Mouse (Mus musculus): ENCODE measurements around the gene Selplg. TPM values are rescaled to one million over a fixed set of nuclear protein-coding genes. Genes with fewer than 3 reads are reported as not detected.

Selplg gene
- polyA plus RNA-seq (2015; fragmentation: Nextera tagmentation; extraction: Ambion mirVana) = 5.8 and 7.5 TPM in 2 replicates

DNA sequence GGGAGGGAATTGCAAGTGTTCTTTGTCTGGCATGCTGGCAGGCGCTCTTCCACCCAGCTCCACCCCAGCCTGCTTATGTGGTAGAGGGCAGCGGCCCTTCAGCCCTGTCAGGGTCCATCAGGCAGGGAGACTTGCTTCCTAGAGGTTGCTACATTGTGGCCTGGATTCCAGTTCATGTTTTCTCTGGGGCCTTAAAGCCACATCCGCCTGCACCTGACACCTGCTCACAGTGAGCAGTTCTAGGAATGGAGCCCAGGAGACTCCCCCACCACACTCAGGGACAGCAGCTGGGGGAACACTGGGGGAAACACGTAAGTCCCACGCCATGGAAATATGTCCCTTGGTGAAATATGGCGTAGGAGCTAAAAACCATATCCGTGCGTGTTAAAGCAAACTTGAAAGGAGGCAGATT lies at the start of gene Selplg:
TSS of gene Selplg (minus strand) at position 155 of the 412 bp plus-strand sequence.
- 26% methylated on average over 8 of the region's 8 CpGs for WGBS
- Histone ChIP-seq H3K4me2 (no peak within 1 kb of the TSS), H3K9ac (no peak within 1 kb of the TSS), H3K4me1 (no peaks in the 10 kb centered on the region), H3K4me3 (replicated peaks) (no peak within 1 kb of the TSS), H3K27me3 (replicated peaks) (no peaks in the 10 kb centered on the region), H3K9me3 (no peaks in the 10 kb centered on the region), H3K27ac (no peak within 1 kb of the TSS), H3K36me3 (no peaks in the 10 kb centered on the region)
- ATAC-seq (ENCODE audit: insufficient read depth, low FRiP score, low read depth) = no peak

DNA sequence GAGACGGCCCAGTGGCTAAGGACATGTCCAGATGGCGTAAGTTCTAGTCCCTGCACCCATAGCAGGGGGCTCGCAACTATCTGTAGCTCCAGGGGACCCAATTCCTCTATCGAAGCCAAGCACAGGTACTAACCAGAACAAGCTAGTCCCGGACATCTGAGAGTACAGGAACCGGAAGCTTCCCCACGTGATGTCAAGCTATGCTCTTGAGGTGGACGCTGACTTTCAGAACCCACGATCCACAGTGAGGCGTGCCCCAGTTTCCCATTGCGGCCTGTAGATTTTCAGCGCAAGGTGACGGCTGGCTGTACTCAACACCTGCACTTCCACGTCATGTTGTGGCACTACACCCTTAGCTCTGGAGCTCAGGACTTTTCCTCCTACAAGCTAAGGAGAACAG lies 48.7 kb upstream of the Selplg start:
- Histone ChIP-seq H3K4me1 (peaks cover 29% of the 10 kb centered on the region), H3K4me3 (replicated peaks) (no peak overlapping the region), H3K36me3 (peaks cover 12% of the 10 kb centered on the region; the same call in 1 of the 2 replicates), H3K27ac (no peak overlapping the region), H3K9me3 (no peaks in the 10 kb centered on the region), H3K4me2 (no peak overlapping the region), H3K9ac (no peak overlapping the region), H3K27me3 (replicated peaks) (no peaks in the 10 kb centered on the region)
- ATAC-seq (ENCODE audit: insufficient read depth, low FRiP score, low read depth) = no peak
- WGBS = 93% methylated on average over 14 of the region's 14 CpGs

DNA sequence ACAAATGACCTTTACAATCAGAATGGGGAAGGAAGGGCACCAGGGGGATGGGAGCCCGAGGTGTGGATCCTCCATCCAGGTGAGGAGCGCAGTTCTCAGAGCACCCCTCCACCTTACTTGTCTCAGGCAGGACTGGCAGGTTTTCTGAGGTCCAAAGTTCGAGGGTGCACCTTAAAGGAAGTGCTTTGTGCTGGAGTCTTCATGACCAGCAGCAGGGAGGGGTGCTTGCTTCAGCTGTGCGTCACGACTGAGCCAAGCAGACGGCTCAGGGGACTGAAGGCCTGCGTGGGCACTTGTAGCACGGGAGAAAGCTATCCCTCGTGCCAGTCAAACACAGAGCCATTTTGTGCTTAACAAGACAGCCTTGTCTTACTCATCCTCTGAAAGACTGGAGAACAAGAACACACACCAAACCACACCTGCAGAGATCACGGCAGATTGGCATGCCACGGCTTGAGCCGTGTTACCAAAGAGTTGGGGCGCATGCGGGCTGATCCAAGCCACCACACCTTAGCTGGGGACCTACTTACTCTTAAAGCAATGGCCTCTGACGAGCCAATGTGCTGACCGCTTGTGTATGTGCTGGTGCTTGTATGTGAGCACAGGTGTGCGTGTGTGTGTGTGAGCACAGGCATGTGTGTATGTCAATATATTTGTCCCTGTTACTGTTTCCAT lies 46.6 kb upstream of the Selplg start:
- ATAC-seq (ENCODE audit: insufficient read depth, low FRiP score, low read depth) = peak; percentile 37
- Histone ChIP-seq H3K4me1 (peaks cover 37% of the 10 kb centered on the region), H3K36me3 (peaks cover 18% of the 10 kb centered on the region; the same call in 1 of the 2 replicates), H3K27me3 (replicated peaks) (no peaks in the 10 kb centered on the region), H3K4me2 (no peak overlapping the region), H3K9me3 (no peaks in the 10 kb centered on the region), H3K9ac (no peak overlapping the region), H3K4me3 (replicated peaks) (no peak overlapping the region), H3K27ac (peak overlapping the region; percentile 45)
- WGBS = 75% methylated on average over 17 of the region's 17 CpGs

DNA sequence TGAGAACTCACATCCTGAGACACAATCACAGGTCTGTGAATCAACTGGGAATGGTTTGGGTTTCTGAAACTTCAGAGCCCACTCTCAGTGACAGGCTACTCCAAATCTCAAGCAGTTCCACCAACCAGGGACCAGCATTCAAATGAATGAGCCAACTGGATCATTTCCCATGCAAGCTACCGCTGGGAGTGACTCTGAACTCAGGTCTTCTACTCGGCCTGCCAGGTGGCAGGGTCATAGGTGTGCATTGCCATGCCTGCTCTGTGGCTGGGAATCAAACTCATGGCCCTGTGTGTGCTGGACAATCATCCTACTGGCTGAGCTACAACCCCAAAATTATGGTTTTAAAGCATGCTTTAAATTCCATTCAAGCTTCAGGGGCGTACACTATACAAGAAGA lies 45.1 kb upstream of the Selplg start:
- H3K36me3 ChIP-seq = peaks cover 18% of the 10 kb centered on the region; the same call in 1 of the 2 replicates
- H3K27ac ChIP-seq = no peak overlapping the region
- no peaks in the 10 kb centered on the region for H3K9me3 ChIP-seq

DNA sequence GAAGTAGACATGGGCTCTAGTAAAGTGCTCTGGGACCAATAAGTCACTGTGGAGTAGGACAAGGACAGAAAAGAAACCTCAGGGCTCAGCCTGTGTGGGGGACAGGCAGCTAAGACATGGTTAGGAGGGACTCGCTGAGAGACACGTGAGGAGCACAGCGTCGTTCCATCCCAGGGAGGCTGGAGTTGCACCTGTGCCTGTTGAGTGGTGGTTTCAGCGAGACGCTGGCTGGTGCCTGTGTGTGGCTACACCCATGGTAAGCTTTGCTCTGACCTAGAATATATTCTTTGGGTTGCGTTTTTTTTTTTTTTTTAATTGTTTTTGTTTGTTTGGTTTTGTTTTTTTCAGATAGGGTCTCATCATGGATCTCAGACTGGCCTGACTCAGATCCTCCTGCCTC lies 43.7 kb upstream of the Selplg start:
- Histone ChIP-seq H3K36me3 (peaks cover 18% of the 10 kb centered on the region; the same call in 1 of the 2 replicates), H3K4me2 (no peak overlapping the region), H3K4me3 (replicated peaks) (no peak overlapping the region), H3K9me3 (no peaks in the 10 kb centered on the region), H3K27ac (no peak overlapping the region; the same call in 1 of the 2 replicates), H3K4me1 (peaks cover 42% of the 10 kb centered on the region), H3K27me3 (replicated peaks) (no peaks in the 10 kb centered on the region), H3K9ac (no peak overlapping the region)
- ATAC-seq (ENCODE audit: insufficient read depth, low FRiP score, low read depth) = no peak
- 92% methylated on average over 7 of the region's 7 CpGs for WGBS

More for the DNA sequence above, 45.1 kb upstream of the Selplg start:
- whole genome bisulfite sequencing = 53% methylated on average over 3 of the region's 3 CpGs
- H3K4me3 ChIP-seq (replicated peaks) = no peak overlapping the region
- H3K4me2 ChIP-seq = no peak overlapping the region
- H3K9ac ChIP-seq = no peak overlapping the region
- no peak for ATAC-seq (ENCODE audit: insufficient read depth, low FRiP score, low read depth)
- peaks cover 36% of the 10 kb centered on the region for H3K4me1 ChIP-seq
- H3K27me3 ChIP-seq (replicated peaks) = no peaks in the 10 kb centered on the region

DNA sequence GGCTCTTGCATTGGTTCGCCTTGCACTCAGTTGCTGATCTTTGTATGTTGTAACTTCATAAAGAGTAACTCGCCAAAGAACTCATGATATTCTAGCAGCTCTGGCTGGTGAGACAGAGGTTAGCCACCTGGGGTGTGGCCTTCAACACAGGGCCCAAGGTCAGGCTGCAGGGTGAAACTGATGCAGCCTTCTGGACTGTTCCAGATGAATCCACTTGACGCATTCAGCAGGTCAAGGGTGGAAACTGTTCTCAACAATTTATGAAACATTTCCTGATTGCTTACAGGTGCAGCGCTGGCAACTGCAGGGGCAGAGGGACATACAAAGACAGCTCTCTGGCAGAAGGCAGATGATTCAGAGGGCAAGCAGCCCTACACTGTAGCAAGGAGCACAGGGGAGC lies 43.2 kb upstream of the Selplg start:
- WGBS = 87% methylated on average over 4 of the region's 4 CpGs
- Histone ChIP-seq H3K4me3 (replicated peaks) (no peak overlapping the region), H3K4me2 (no peak overlapping the region), H3K9me3 (no peaks in the 10 kb centered on the region), H3K4me1 (peaks cover 43% of the 10 kb centered on the region), H3K9ac (no peak overlapping the region), H3K27ac (no peak overlapping the region; the same call in 1 of the 2 replicates), H3K27me3 (replicated peaks) (no peaks in the 10 kb centered on the region), H3K36me3 (peaks cover 15% of the 10 kb centered on the region; the same call in 1 of the 2 replicates)
- ATAC-seq (ENCODE audit: insufficient read depth, low FRiP score, low read depth) = no peak

DNA sequence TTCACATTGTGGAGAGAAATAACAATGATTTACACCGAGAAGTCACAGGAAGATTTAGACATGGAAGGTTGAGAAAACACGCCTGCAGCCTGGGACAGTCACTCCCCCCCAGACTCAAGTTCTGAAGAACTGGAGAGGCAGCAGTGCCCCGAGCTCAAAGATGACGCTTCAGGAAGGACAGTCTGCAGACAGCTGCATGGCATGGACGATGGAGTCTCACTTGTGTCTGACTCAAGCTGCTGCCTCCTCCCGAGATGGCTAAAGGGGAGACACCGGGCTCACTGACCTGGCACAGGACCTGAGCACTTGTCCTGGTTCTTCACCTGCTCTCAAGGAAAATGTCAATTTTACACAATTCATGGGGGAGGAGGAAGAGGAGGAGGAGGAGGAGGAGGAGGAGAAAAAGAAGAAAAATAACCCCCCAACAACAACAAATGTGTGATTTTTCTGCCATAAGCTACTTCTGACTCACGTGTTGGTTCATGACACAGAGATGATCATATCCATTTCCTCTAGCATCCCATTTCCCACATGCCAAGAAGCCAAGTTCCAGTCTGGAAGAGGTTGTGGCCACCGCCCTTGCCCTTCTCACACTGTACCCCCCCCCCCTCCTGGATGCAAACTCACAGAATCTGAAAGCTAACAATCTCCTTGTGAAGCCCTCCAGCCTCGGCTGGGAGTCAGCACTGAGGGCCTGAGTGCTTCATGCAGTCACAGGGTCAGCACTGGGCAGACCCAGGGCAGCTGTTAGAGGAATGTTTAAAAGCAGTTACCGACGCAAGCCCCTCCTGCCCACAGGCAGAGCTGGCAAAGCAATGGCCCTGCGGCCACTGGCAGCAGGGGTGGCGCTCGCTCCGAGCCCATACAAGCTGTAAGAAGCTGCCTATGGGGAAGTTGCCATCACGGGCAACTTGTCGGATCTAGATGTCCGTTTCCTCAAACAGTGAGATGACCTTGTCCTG lies 41.9 kb upstream of the Selplg start:
- WGBS = 63% methylated on average over 19 of the region's 19 CpGs
- H3K4me3 ChIP-seq (replicated peaks) = peak overlapping the region; percentile 13; the same call in 1 of the 2 replicates
- H3K4me1 ChIP-seq = peaks cover 44% of the 10 kb centered on the region
- no peak overlapping the region for H3K9ac ChIP-seq
- H3K27me3 ChIP-seq (replicated peaks) = no peaks in the 10 kb centered on the region
- H3K27ac ChIP-seq = peak overlapping the region; percentile 92
- ATAC-seq (ENCODE audit: insufficient read depth, low FRiP score, low read depth) = no peak
- H3K36me3 ChIP-seq = peaks cover 10% of the 10 kb centered on the region; the same call in 1 of the 2 replicates
- H3K4me2 ChIP-seq = peak overlapping the region; percentile 44
- H3K9me3 ChIP-seq = no peaks in the 10 kb centered on the region

DNA sequence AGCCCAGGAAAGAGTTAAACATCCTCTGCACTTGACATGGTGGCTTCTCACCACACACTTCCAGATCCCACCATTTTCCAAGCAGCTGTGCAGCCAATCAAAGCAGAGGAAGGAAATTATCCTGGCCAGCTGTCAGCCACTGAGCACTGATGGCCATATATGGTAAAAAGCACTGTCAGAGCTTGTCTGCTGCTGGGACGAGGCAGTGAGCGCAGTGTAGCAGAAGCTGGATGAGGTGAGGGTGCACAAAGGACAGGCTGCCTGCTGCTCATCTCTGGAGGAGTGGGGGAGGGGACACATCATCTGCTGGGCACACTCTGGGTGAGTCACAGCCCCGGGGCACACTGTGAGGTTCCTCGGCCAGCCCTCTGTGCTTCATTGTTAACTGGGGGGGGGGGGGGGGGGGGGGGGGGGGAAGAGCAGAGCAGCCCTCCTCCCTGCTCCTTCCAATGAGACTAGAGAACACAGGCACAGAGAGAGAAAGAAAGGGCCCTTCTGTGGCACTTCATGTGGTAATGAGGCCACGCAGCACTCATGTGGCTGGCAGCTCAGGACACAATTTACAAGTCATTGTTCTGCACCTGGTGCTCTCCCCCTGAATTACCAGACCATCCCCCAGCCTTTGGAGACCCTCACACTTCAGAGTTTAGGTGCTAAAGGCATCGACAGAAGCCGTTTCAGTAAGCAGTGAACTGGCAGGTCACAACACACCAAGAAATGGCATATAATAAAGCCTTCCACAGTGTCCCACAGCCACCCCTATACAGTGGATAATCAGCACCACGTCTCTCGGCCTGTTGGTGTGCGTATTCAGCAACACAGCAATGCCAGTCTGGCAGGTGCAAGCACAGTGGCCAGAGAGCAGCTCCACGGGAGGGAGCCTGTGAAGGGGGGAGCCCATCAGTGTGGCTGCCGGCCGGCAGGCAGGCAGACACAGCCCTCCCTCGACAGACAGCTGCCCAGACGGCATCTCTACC lies 40.8 kb upstream of the Selplg start:
- Histone ChIP-seq H3K27me3 (replicated peaks) (no peaks in the 10 kb centered on the region), H3K4me2 (peak overlapping the region; percentile 44), H3K9ac (no peak overlapping the region), H3K9me3 (no peaks in the 10 kb centered on the region), H3K27ac (peak overlapping the region; percentile 92), H3K36me3 (peaks cover 10% of the 10 kb centered on the region; the same call in 1 of the 2 replicates), H3K4me1 (peaks cover 53% of the 10 kb centered on the region), H3K4me3 (replicated peaks) (peak overlapping the region; percentile 13)
- 15% methylated on average over 13 of the region's 15 CpGs for WGBS
- peak; percentile 87 for ATAC-seq (ENCODE audit: insufficient read depth, low FRiP score, low read depth)

DNA sequence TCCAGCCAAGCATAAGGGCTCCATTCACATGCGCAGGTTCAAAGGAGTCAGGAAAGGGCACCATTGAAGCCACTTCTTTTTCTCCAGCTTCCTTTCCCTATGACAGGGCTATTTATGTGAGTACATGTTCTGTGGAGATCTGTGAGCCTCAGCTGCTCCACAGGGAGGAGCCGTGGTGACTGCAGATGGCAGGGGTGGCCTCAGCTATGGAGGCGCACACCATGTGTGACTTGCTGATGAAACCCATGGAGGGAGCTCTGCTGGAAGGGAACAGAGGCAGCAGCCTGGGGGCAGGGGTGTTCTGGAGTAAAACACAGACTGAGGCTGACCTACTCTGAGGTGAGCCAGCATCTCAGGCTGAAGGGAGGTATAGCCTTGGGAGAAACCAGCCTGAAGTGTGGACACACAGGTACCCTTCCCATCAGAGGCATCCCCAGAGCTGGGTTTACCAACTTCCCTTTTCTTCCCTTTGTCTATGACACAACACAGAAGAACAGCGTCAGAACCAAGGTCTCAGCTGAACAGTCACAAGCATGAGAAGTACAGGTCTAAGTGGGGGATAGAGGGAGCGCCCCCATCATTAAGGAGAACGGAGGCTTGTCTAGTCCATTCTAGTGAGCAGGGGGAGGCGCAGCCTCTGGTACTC lies 39.6 kb upstream of the Selplg start:
- peak overlapping the region; percentile 92 for H3K27ac ChIP-seq
- H3K9me3 ChIP-seq = no peaks in the 10 kb centered on the region
- peaks cover 10% of the 10 kb centered on the region; the same call in 1 of the 2 replicates for H3K36me3 ChIP-seq
- no peak overlapping the region for H3K9ac ChIP-seq
- WGBS = 83% methylated on average over 7 of the region's 7 CpGs
- H3K4me3 ChIP-seq (replicated peaks) = no peak overlapping the region
- H3K4me1 ChIP-seq = peaks cover 54% of the 10 kb centered on the region
- ATAC-seq (ENCODE audit: insufficient read depth, low FRiP score, low read depth) = no peak
- H3K4me2 ChIP-seq = no peak overlapping the region
- no peaks in the 10 kb centered on the region for H3K27me3 ChIP-seq (replicated peaks)

DNA sequence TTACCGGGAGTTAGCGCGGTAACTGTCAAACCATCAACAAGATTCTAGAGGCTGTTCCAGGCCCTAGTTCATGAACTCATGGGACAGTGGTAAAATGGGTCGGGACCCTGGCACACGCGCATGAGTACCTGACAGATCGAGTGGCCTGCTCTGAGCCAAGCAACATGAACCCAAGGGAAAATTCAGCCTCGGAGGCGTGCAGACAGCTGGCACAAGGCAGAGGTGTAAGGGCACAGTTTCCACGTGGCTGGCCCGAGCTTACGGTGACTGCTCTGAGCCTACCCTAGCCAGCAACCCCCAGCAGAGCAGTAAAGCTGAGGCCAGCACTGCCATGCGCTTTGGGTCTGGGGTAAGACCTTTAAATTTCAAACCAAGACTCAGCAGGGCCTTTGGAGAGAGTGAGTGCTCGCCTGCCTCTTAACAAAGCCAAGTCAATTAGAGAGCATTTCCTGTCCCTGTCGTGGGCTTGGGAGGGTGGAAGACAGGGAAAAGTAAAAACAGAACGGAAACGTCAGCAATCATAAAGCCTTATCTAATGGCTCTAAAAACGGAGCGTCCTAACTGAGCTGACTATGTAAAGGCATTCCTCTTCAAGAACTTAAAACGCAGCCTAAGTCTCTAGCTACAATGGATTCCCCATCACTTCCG lies 38.1 kb upstream of the Selplg start:
- no peak for ATAC-seq (ENCODE audit: insufficient read depth, low FRiP score, low read depth)
- Histone ChIP-seq H3K27me3 (replicated peaks) (no peaks in the 10 kb centered on the region), H3K9ac (no peak overlapping the region), H3K9me3 (no peaks in the 10 kb centered on the region), H3K4me1 (peaks cover 54% of the 10 kb centered on the region), H3K27ac (peak overlapping the region; percentile 67), H3K4me3 (replicated peaks) (no peak overlapping the region), H3K4me2 (no peak overlapping the region), H3K36me3 (no peaks in the 10 kb centered on the region; the same call in 1 of the 2 replicates)
- 52% methylated on average over 21 of the region's 21 CpGs for WGBS
